Mouse (Mus musculus): ENCODE data around the gene Ttc28. TPM values are rescaled to one million over a fixed set of nuclear protein-coding genes. Genes with fewer than 3 reads are reported as not detected.

The Ttc28 gene
- polyA plus RNA-seq, 1 experiment from 2014 or later = 10.2 TPM

DNA sequence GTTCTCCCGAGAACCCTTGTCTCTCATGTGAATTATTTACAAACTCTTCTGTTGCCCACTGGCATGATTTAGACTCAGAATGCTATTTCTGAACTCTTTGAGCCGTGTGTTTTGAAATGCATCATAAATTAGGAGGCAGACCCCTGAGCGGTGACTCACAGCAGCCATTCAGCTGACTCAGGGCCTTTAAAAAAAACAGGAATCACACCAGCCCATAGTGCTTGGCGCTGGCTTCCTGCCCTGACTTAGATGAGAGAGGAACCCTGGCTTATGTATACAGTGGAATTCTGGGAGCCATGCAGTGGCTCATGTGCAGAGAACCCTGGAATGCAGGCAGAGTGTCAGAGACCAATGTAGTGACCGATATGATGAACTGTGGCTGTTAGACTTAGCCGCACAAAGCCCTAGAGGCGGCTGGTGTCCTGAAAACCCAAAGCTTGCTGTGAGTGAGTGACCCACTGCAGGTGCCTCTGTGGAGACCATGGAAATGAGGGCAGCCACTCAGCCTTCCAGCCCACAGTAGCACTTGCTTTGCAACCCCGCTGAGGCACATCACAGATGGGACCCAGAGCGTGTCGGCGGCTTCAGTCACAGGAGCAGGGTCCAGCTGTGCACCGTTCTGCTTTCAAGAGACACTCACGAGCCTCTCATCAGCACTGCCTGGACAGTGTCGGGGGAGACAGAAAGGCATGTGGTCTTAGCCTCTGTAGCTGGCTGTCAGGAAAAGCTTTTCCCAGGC, 348.9 kb downstream of the Ttc28 start:
- Histone ChIP-seq H3K4me3 (replicated peaks) (no peak overlapping the region), H3K4me2 (no peak overlapping the region), H3K27me3 (replicated peaks) (no peaks in the 10 kb centered on the region), H3K9ac (no peak overlapping the region), H3K36me3 (peaks cover 15% of the 10 kb centered on the region), H3K4me1 (peaks cover 33% of the 10 kb centered on the region), H3K27ac (peak overlapping the region; percentile 67; the same call in 1 of the 2 replicates), H3K9me3 (no peaks in the 10 kb centered on the region)
- ATAC-seq (ENCODE audit: insufficient read depth, low FRiP score, low read depth) = peak; percentile 40; the same call in 1 of the 2 replicates
- WGBS = 28% methylated on average over 14 of the region's 14 CpGs

GRCm38 (mm10) chr5:111229041-111229394, 349.4 kb downstream of the Ttc28 start:
- no peak for ATAC-seq (ENCODE audit: insufficient read depth, low FRiP score, low read depth)
- Histone ChIP-seq H3K9me3 (no peaks in the 10 kb centered on the region), H3K4me3 (replicated peaks) (no peak overlapping the region), H3K27me3 (replicated peaks) (no peaks in the 10 kb centered on the region), H3K4me2 (no peak overlapping the region), H3K4me1 (peaks cover 33% of the 10 kb centered on the region), H3K36me3 (peaks cover 9% of the 10 kb centered on the region), H3K27ac (peak overlapping the region; percentile 67; the same call in 1 of the 2 replicates), H3K9ac (no peak overlapping the region)
- WGBS = 63% methylated on average over 12 of the region's 12 CpGs

DNA sequence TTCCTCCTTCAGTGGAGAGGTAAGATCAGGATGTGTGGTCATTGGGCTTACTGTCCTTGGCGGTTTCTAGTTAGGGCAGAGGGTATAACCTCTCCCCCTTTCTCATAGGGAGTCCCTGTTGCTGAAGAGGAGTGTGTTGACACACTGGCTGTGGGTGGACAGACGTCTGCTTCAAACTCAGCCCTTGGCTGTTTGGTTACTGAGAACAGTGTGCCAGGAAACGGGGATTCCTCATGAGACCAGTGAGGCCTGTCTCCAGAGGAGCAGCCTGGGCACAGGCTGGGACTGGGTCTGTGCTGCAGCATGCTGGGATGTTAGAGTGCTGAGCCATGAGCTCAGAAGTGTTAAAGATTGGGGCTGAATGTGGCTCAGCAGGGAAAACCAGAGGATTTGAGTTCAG, 350.1 kb downstream of the Ttc28 start:
- WGBS = 61% methylated on average over 3 of the region's 3 CpGs

DNA sequence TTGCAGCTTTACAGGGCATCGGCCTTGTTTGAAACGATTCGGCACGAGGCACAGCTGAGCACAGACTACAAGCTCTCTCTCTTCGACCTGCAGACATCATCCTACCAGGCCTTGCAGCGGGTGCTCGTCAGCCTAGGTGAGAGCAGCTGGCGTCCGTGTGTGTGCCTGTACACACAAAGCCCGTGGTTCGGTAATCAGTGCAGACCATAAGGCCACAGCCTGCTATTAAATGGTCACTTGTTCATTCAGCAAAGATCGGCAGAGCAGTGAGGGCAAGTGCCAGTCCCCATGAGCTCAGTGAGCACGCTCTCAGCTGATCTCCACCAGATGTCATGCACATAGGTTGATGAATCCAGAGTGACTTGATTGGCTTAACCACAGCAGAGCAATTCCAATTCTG, 351.4 kb downstream of the Ttc28 start:
- 81% methylated on average over 13 of the region's 13 CpGs for WGBS
- H3K27ac ChIP-seq = no peak overlapping the region
- no peak overlapping the region for H3K4me2 ChIP-seq
- H3K9ac ChIP-seq = no peak overlapping the region
- 0 out of 2 replicates have a peak, but pooled peaks cover 7% of the 10 kb centered on the region for H3K36me3 ChIP-seq
- no peaks in the 10 kb centered on the region for H3K27me3 ChIP-seq (replicated peaks)
- H3K4me3 ChIP-seq (replicated peaks) = no peak overlapping the region
- peaks cover 33% of the 10 kb centered on the region for H3K4me1 ChIP-seq
- H3K9me3 ChIP-seq = no peaks in the 10 kb centered on the region
- no peak for ATAC-seq (ENCODE audit: insufficient read depth, low FRiP score, low read depth)

More for the DNA sequence above, 350.1 kb downstream of the Ttc28 start:
- no peaks in the 10 kb centered on the region for H3K9me3 ChIP-seq
- no peak overlapping the region; the same call in 1 of the 2 replicates for H3K27ac ChIP-seq
- no peak for ATAC-seq (ENCODE audit: insufficient read depth, low FRiP score, low read depth)
- 0 out of 2 replicates have a peak, but pooled peaks cover 5% of the 10 kb centered on the region for H3K36me3 ChIP-seq
- H3K27me3 ChIP-seq (replicated peaks) = no peaks in the 10 kb centered on the region
- peaks cover 33% of the 10 kb centered on the region for H3K4me1 ChIP-seq
- no peak overlapping the region for H3K9ac ChIP-seq
- no peak overlapping the region for H3K4me3 ChIP-seq (replicated peaks)
- no peak overlapping the region for H3K4me2 ChIP-seq

GRCm38 (mm10) chr5:111231769-111232168, 352.2 kb downstream of the Ttc28 start:
- no peaks in the 10 kb centered on the region for H3K27me3 ChIP-seq (replicated peaks)
- no peak overlapping the region for H3K9ac ChIP-seq
- H3K4me3 ChIP-seq (replicated peaks) = no peak overlapping the region
- 87% methylated on average over 1 of the region's 1 CpGs for WGBS
- H3K27ac ChIP-seq = no peak overlapping the region
- H3K36me3 ChIP-seq = 0 out of 2 replicates have a peak, but pooled peaks cover 7% of the 10 kb centered on the region
- no peak overlapping the region for H3K4me2 ChIP-seq
- no peaks in the 10 kb centered on the region for H3K9me3 ChIP-seq
- ATAC-seq (ENCODE audit: insufficient read depth, low FRiP score, low read depth) = no peak
- H3K4me1 ChIP-seq = peaks cover 32% of the 10 kb centered on the region

- H3K4me2 ChIP-seq = no peak overlapping the region
- no peak overlapping the region for H3K27ac ChIP-seq
- H3K9me3 ChIP-seq = no peaks in the 10 kb centered on the region
- WGBS = 65% methylated on average over 24 of the region's 24 CpGs
- no peak overlapping the region for H3K9ac ChIP-seq
- H3K36me3 ChIP-seq = peaks cover 7% of the 10 kb centered on the region; the same call in 1 of the 2 replicates
- H3K4me1 ChIP-seq = peaks cover 18% of the 10 kb centered on the region
- no peaks in the 10 kb centered on the region for H3K27me3 ChIP-seq (replicated peaks)
- no peak overlapping the region for H3K4me3 ChIP-seq (replicated peaks)
- no peak for ATAC-seq (ENCODE audit: insufficient read depth, low FRiP score, low read depth)
These were observed 353.6 kb downstream of the Ttc28 start for GRCm38 (mm10) chr5:111233022-111233709.

DNA sequence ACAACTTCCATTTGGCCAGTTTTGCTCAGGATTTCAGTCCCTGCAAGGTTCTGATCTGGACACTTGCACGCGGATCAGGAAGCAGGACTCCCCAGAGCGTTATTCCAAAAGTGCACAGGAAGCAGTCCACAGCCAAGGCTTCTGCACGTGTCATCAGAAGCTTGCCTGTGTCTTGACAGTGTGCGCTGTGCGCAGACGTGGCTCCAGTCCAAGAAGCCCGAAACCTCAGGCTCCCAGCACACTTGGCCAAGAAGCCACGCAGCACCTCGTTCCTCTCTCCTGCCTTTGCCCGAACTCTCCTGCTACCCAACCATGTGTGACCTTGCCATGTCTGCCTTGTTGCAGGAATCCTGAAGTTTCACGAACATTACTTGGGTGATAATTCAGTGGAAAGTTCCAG, 355.5 kb downstream of the Ttc28 start:
- 73% methylated on average over 12 of the region's 12 CpGs for WGBS
- H3K4me3 ChIP-seq (replicated peaks) = no peak overlapping the region
- H3K9ac ChIP-seq = no peak overlapping the region
- H3K9me3 ChIP-seq = no peaks in the 10 kb centered on the region
- H3K36me3 ChIP-seq = peaks cover 7% of the 10 kb centered on the region; the same call in 1 of the 2 replicates
- no peak for ATAC-seq (ENCODE audit: insufficient read depth, low FRiP score, low read depth)
- H3K4me1 ChIP-seq = no peaks in the 10 kb centered on the region; the same call in 1 of the 2 replicates
- H3K4me2 ChIP-seq = no peak overlapping the region
- H3K27ac ChIP-seq = no peak overlapping the region
- H3K27me3 ChIP-seq (replicated peaks) = no peaks in the 10 kb centered on the region

- H3K4me1 ChIP-seq = no peaks in the 10 kb centered on the region; the same call in 1 of the 2 replicates
- H3K9me3 ChIP-seq = no peaks in the 10 kb centered on the region
- no peaks in the 10 kb centered on the region for H3K27me3 ChIP-seq (replicated peaks)
- WGBS = 91% methylated on average over 9 of the region's 9 CpGs
- no peak overlapping the region for H3K4me2 ChIP-seq
- no peak overlapping the region for H3K27ac ChIP-seq
- H3K9ac ChIP-seq = no peak overlapping the region
- no peak overlapping the region for H3K4me3 ChIP-seq (replicated peaks)
- peaks cover 5% of the 10 kb centered on the region; the same call in 1 of the 2 replicates for H3K36me3 ChIP-seq
- no peak for ATAC-seq (ENCODE audit: insufficient read depth, low FRiP score, low read depth)
These were observed 357.6 kb downstream of the Ttc28 start for GRCm38 (mm10) chr5:111237176-111237636.

- peaks cover 2% of the 10 kb centered on the region; the same call in 1 of the 2 replicates for H3K36me3 ChIP-seq
- H3K9ac ChIP-seq = no peak overlapping the region
- no peak overlapping the region for H3K27ac ChIP-seq
- H3K27me3 ChIP-seq (replicated peaks) = no peaks in the 10 kb centered on the region
- H3K9me3 ChIP-seq = no peaks in the 10 kb centered on the region
- peak; percentile 73 for ATAC-seq (ENCODE audit: insufficient read depth, low FRiP score, low read depth)
- H3K4me1 ChIP-seq = no peaks in the 10 kb centered on the region; the same call in 1 of the 2 replicates
- H3K4me3 ChIP-seq (replicated peaks) = no peak overlapping the region
- 50% methylated on average over 7 of the region's 7 CpGs for WGBS
- H3K4me2 ChIP-seq = no peak overlapping the region
These were observed 359.6 kb downstream of the Ttc28 start for GRCm38 (mm10) chr5:111239223-111239622.

GRCm38 (mm10) chr5:111243447-111244040, 363.9 kb downstream of the Ttc28 start:
- H3K27me3 ChIP-seq (replicated peaks) = no peaks in the 10 kb centered on the region
- H3K36me3 ChIP-seq = no peaks in the 10 kb centered on the region
- no peak overlapping the region for H3K4me3 ChIP-seq (replicated peaks)
- no peak overlapping the region for H3K27ac ChIP-seq
- no peaks in the 10 kb centered on the region for H3K9me3 ChIP-seq
- 30% methylated on average over 14 of the region's 14 CpGs for WGBS
- H3K4me2 ChIP-seq = no peak overlapping the region
- H3K4me1 ChIP-seq = peaks cover 4% of the 10 kb centered on the region; the same call in 1 of the 2 replicates
- no peak for ATAC-seq (ENCODE audit: insufficient read depth, low FRiP score, low read depth)
- no peak overlapping the region for H3K9ac ChIP-seq

GRCm38 (mm10) chr5:111244061-111244460, 364.5 kb downstream of the Ttc28 start:
- Histone ChIP-seq H3K4me1 (peaks cover 4% of the 10 kb centered on the region; the same call in 1 of the 2 replicates), H3K27me3 (replicated peaks) (no peaks in the 10 kb centered on the region), H3K9me3 (no peaks in the 10 kb centered on the region), H3K9ac (no peak overlapping the region), H3K36me3 (no peaks in the 10 kb centered on the region), H3K27ac (no peak overlapping the region), H3K4me3 (replicated peaks) (no peak overlapping the region), H3K4me2 (no peak overlapping the region)
- ATAC-seq (ENCODE audit: insufficient read depth, low FRiP score, low read depth) = no peak
- 65% methylated on average over 9 of the region's 9 CpGs for WGBS

Data from stomach, embryonic 15.5 days (tissue).